Mouse (Mus musculus) hindbrain, embryonic 11.5 days (tissue): ENCODE data around the gene Aldh3b3. TPM values are rescaled to one million over a fixed set of nuclear protein-coding genes. Genes with fewer than 3 reads are reported as not detected.

ENCODE experiments used
- polyA plus RNA-seq: library from polyadenylated mRNA; unstranded; fragments of >200 nt; fragmentation: Nextera tagmentation; extraction: Ambion mirVana; gene quantifications from 2 replicates; pipeline ENCODE4 v1.2.1, GENCODE M21; 2014

The Aldh3b3 gene
- polyA plus RNA-seq, 1 experiment from 2014 or later: not detected

Other genes starting within 250 kb of the Aldh3b3 start
- 43.9 and 52.7 TPM in 2 replicates for gene Kmt5b, start 191.2 kb upstream of the Aldh3b3 start, polyA plus RNA-seq
- gene Chka, start 106.9 kb upstream of the Aldh3b3 start, polyA plus RNA-seq: 50.3 and 63.7 TPM in 2 replicates
- 10.7 and 11.6 TPM in 2 replicates for gene Tcirg1, start 51.5 kb upstream of the Aldh3b3 start, polyA plus RNA-seq
- gene Ndufs8, start 45.9 kb upstream of the Aldh3b3 start, polyA plus RNA-seq: 240 and 258 TPM in 2 replicates
- gene Aldh3b1, start 28.8 kb upstream of the Aldh3b3 start, polyA plus RNA-seq: 0.59 and 1.4 TPM in 2 replicates
- gene Unc93b1, start 23.5 kb upstream of the Aldh3b3 start, polyA plus RNA-seq: 5.1 and 6.4 TPM in 2 replicates
- gene Aldh3b2, start 13.7 kb downstream of the Aldh3b3 start, polyA plus RNA-seq: 1.5 and 2.3 TPM in 2 replicates
- gene Acy3, start 27.9 kb downstream of the Aldh3b3 start, polyA plus RNA-seq: 2.5 and 2.8 TPM in 2 replicates
- 0.70 and 2.3 TPM in 2 replicates for gene Tbx10, start 34.1 kb downstream of the Aldh3b3 start, polyA plus RNA-seq
- gene Nudt8, start 41.9 kb downstream of the Aldh3b3 start, polyA plus RNA-seq: 14.6 and 19.5 TPM in 2 replicates
- 1.5 and 1.6 TPM in 2 replicates for gene Gm49405, start 42.0 kb downstream of the Aldh3b3 start, polyA plus RNA-seq
- 1.5 and 1.9 TPM in 2 replicates for gene Doc2g, start 44.7 kb downstream of the Aldh3b3 start, polyA plus RNA-seq
- gene Ndufv1, start 54.2 kb downstream of the Aldh3b3 start, polyA plus RNA-seq: 188 and 201 TPM in 2 replicates
- 343 and 348 TPM in 2 replicates for gene Gstp1, start 79.3 kb downstream of the Aldh3b3 start, polyA plus RNA-seq
- 1.1 and 2.9 TPM in 2 replicates for gene Gstp2, start 87.4 kb downstream of the Aldh3b3 start, polyA plus RNA-seq
- gene Gstp3, start 100.9 kb downstream of the Aldh3b3 start, polyA plus RNA-seq: not detected in 2 replicates
- gene Cabp2, start 122.9 kb downstream of the Aldh3b3 start, polyA plus RNA-seq: not detected in 2 replicates
- gene Cdk2ap2, start 138.5 kb downstream of the Aldh3b3 start, polyA plus RNA-seq: 74.4 and 84.3 TPM in 2 replicates
- 12.2 and 15.4 TPM in 2 replicates for gene Pitpnm1, start 141.4 kb downstream of the Aldh3b3 start, polyA plus RNA-seq
- 65.7 and 67.4 TPM in 2 replicates for gene Aip, start 167.2 kb downstream of the Aldh3b3 start, polyA plus RNA-seq
- gene Gpr152, start 181.1 kb downstream of the Aldh3b3 start, polyA plus RNA-seq: not detected in 2 replicates
- gene Cabp4, start 185.4 kb downstream of the Aldh3b3 start, polyA plus RNA-seq: not detected in 2 replicates
- 119 and 123 TPM in 2 replicates for gene Coro1b, start 190.0 kb downstream of the Aldh3b3 start, polyA plus RNA-seq
- gene Ptprcap, start 195.0 kb downstream of the Aldh3b3 start, polyA plus RNA-seq: 1.0 and 1.1 TPM in 2 replicates
- gene Rps6kb2, start 204.7 kb downstream of the Aldh3b3 start, polyA plus RNA-seq: 42.2 and 45.7 TPM in 2 replicates
- 2.8 and 3.3 TPM in 2 replicates for gene Carns1, start 216.8 kb downstream of the Aldh3b3 start, polyA plus RNA-seq
- 0.79 and 0.96 TPM in 2 replicates for gene Tbc1d10c, start 232.6 kb downstream of the Aldh3b3 start, polyA plus RNA-seq
- gene Ppp1ca, start 233.4 kb downstream of the Aldh3b3 start, polyA plus RNA-seq: 868 and 927 TPM in 2 replicates
- gene Rad9a, start 243.0 kb downstream of the Aldh3b3 start, polyA plus RNA-seq: 41.6 and 42.1 TPM in 2 replicates